Mouse (Mus musculus): ENCODE data around the gene Sf3a2. TPM values are rescaled to one million over a fixed set of nuclear protein-coding genes. Genes with fewer than 3 reads are reported as not detected.

Sf3a2 gene
- total and polyA plus RNA-seq, 3 experiments = 50.4 to 210 TPM; not detected in 1

DNA sequence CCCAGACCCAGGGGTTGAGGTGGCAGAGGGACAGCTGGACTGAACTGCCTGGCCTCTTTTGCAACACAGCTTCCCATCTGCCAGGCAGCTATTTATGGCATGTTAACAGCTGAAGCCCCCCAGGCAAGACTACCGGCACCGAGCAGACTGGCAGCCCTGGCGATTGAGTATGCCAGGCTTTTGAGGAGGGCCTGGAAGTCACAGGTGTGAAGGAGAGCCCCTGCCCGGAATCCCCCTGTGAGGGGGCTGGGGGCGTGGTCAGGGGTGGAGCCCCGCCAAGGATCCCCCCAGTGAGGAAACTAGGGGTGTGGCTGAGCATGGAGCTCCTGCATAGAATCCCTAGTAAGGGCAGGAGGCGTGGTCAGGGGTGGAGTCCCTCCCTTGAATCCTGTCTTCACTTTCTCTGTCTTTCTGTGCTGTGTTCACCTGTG is 39.0 kb downstream of the Sf3a2 start:
- Histone ChIP-seq H3K27me3 (ENCODE audit: control insufficient read depth in 1 of 2, insufficient read depth in 2 of 2, low read length in 2 of 2) (no peaks in the 10 kb centered on the region; a peak in 1 of 4 replicates), H3K4me1 (ENCODE audit: control insufficient read depth in 1 of 2, insufficient read depth in 2 of 2, low read length in 2 of 2) (no peaks in the 10 kb centered on the region), H3K4me3 (ENCODE audit: control insufficient read depth in 1 of 2, insufficient read depth in 1 of 2, low read depth in 2 of 2, low read length in 2 of 2) (no peak overlapping the region), H3K9me3 (replicated peaks; ENCODE audit: insufficient read depth, low read length) (no peaks in the 10 kb centered on the region), H3K27ac (ENCODE audit: control insufficient read depth, low read depth, low read length) (no peak overlapping the region), H3K79me2 (ENCODE audit: control insufficient read depth, insufficient read depth, low read length, poor library complexity) (no peaks in the 10 kb centered on the region), H3K36me3 (ENCODE audit: control insufficient read depth in 1 of 2, insufficient read depth in 2 of 2, low read length in 2 of 2) (no peaks in the 10 kb centered on the region), H3K9ac (ENCODE audit: control insufficient read depth, low read depth, low read length, poor library complexity, severe bottlenecking) (no peak overlapping the region)
- TF ChIP-seq CHD1 (IDR thresholded peaks at IDR 0.05; ENCODE audit: low read depth, low read length) (no peak), ELF1 (IDR thresholded peaks at IDR 0.05; ENCODE audit: low read depth, low read length) (no peak), MAFK (IDR thresholded peaks at IDR 0.05; ENCODE audit: borderline replicate concordance, low read depth, low read length) (no peak), NELFE (IDR thresholded peaks at IDR 0.05; ENCODE audit: low read depth, low read length) (no peak), TAL1 (IDR thresholded peaks at IDR 0.05; ENCODE audit: low read length) (no peak), USF2 (IDR thresholded peaks at IDR 0.05; ENCODE audit: borderline replicate concordance in 1 of 2, insufficient read depth in 1 of 2, low read depth in 1 of 2, low read length in 2 of 2) (no peak), ZMIZ1 (IDR thresholded peaks at IDR 0.05; ENCODE audit: low read depth, low read length) (no peak), ZNF384 (IDR thresholded peaks at IDR 0.05; ENCODE audit: low read depth, low read length) (no peak), ZC3H11A (IDR thresholded peaks at IDR 0.05; ENCODE audit: low read depth, low read length) (no peak), TBP (IDR thresholded peaks at IDR 0.05; ENCODE audit: low read depth, low read length) (no peak), JUND (IDR thresholded peaks at IDR 0.05; ENCODE audit: low read depth, low read length) (no peak), MAX (IDR thresholded peaks at IDR 0.05; ENCODE audit: low read length) (no peak), ZKSCAN1 (IDR thresholded peaks at IDR 0.05; ENCODE audit: low read depth, low read length) (no peak), KAT2A (conservative IDR thresholded peaks at IDR 0.05; ENCODE audit: low read depth, low read length) (no peak), GATA1 (IDR thresholded peaks at IDR 0.05; ENCODE audit: low read depth, low read length) (no peak), POLR2AphosphoS2 (IDR thresholded peaks at IDR 0.05; ENCODE audit: low read length) (no peak)
- no peak for DNase-seq (ENCODE audit: low read depth, low spot score)

DNA sequence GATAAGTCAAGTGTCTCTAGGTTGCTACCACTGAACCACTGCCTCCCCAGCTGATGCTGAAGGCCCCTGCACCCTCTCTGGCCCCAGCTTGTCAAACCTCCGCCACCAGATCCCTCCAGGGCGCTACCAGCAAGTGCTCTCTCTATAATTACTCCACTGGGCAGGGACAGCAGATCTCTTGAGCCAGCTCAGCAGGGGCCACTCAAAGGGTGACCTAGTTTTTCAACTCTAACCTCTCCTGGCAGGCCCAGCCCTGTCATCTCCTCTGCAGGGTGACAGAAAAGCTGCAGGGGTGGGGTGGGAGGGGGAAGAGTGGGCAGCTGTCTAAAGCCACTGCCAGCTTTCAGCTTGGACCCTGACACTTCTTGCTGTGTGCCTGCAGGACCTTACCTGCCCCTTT is 39.8 kb downstream of the Sf3a2 start:
- TF ChIP-seq ZC3H11A (IDR thresholded peaks at IDR 0.05; ENCODE audit: low read depth, low read length) (no peak), KAT2A (conservative IDR thresholded peaks at IDR 0.05; ENCODE audit: low read depth, low read length) (no peak), JUND (IDR thresholded peaks at IDR 0.05; ENCODE audit: low read depth, low read length) (no peak), CTCF (IDR thresholded peaks at IDR 0.05 in 2 of 3, conservative IDR thresholded peaks at IDR 0.05 in 1 of 3; ENCODE audit: control insufficient read depth in 1 of 3, insufficient read depth in 1 of 3, low read depth in 2 of 3, low read length in 3 of 3, poor library complexity in 1 of 3, severe bottlenecking in 1 of 3) (no peak), MYB (IDR thresholded peaks at IDR 0.05; ENCODE audit: low read depth, low read length) (no peak), RCOR1 (IDR thresholded peaks at IDR 0.05; ENCODE audit: low read depth, low read length) (no peak), GATA1 (IDR thresholded peaks at IDR 0.05; ENCODE audit: low read depth, low read length) (no peak), ZKSCAN1 (IDR thresholded peaks at IDR 0.05; ENCODE audit: low read depth, low read length) (no peak), UBTF (IDR thresholded peaks at IDR 0.05; ENCODE audit: borderline replicate concordance, insufficient read depth, low read depth, low read length) (no peak), SMC3 (IDR thresholded peaks at IDR 0.05; ENCODE audit: low read depth, low read length) (no peak), MAZ (IDR thresholded peaks at IDR 0.05; ENCODE audit: low read depth, low read length) (no peak), EP300 (IDR thresholded peaks at IDR 0.05; ENCODE audit: low read depth in 1 of 2, low read length in 2 of 2) (no peak), USF1 (IDR thresholded peaks at IDR 0.05; ENCODE audit: low read depth, low read length) (no peak), USF2 (IDR thresholded peaks at IDR 0.05; ENCODE audit: borderline replicate concordance in 1 of 2, insufficient read depth in 1 of 2, low read depth in 1 of 2, low read length in 2 of 2) (no peak), POLR2AphosphoS2 (IDR thresholded peaks at IDR 0.05; ENCODE audit: low read length) (no peak)
- H3K4me3 ChIP-seq (ENCODE audit: control insufficient read depth in 1 of 2, insufficient read depth in 1 of 2, low read depth in 2 of 2, low read length in 2 of 2) = no peak overlapping the region
- no peak for DNase-seq (ENCODE audit: low read depth, low spot score)
- H3K9me3 ChIP-seq (replicated peaks; ENCODE audit: insufficient read depth, low read length) = no peaks in the 10 kb centered on the region
- H3K27me3 ChIP-seq (ENCODE audit: control insufficient read depth in 1 of 2, insufficient read depth in 2 of 2, low read length in 2 of 2) = no peaks in the 10 kb centered on the region; a peak in 1 of 4 replicates
- H3K79me2 ChIP-seq (ENCODE audit: control insufficient read depth, insufficient read depth, low read length, poor library complexity) = no peaks in the 10 kb centered on the region
- no peak overlapping the region for H3K9ac ChIP-seq (ENCODE audit: control insufficient read depth, low read depth, low read length, poor library complexity, severe bottlenecking)
- no peaks in the 10 kb centered on the region for H3K36me3 ChIP-seq (ENCODE audit: control insufficient read depth in 1 of 2, insufficient read depth in 2 of 2, low read length in 2 of 2)
- no peaks in the 10 kb centered on the region for H3K4me1 ChIP-seq (ENCODE audit: control insufficient read depth in 1 of 2, insufficient read depth in 2 of 2, low read length in 2 of 2)
- H3K27ac ChIP-seq (ENCODE audit: control insufficient read depth, low read depth, low read length) = no peak overlapping the region

Data from MEL (cell line).